Mouse (Mus musculus): Measurements from ENCODE around the gene Ptprj. TPM values are rescaled to one million over a fixed set of nuclear protein-coding genes. Genes with fewer than 3 reads are reported as not detected.
A peak's percentile ranks its signal among the peaks of the same experiment; 100 is the strongest.

Ptprj gene
- polyA plus RNA-seq, 1 experiment from 2014 or later, result 4.6 TPM

DNA sequence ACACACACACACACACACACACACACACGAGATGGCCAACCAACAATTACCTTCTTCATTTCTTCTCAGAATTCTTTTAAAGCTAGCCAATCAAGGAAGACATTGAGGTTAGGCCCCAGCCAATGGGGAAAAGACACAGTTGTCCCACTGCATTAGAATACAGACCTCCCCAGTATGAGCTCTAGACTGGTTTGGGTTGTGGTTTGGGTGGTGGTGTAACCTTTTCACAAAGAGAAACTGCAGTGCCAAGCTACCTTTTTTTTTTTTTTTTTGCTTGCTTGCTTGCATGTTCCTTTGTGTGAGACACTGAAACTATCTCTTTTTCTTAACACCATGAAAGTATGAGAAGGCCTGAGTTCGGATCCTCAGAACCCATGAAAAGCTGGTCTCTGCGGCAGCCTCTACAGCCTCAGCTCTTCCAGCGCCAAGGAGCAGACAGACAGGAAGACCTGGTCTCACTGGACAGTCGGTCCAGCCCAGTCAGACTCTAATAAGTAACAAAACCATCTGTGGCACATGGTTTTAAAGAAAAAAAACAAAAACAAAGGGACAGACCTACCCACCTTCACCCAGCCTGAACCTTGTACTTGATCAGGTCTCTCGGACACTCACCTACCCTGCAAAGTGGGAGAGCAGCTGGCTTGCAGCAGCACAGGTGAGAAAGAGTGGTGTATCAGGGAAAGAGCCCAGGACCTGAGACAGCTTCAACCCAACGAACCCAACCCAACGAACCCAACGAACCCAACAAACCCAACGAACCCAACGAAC lies 92.8 kb downstream of the Ptprj start:
- Histone ChIP-seq H3K27me3 (replicated peaks; ENCODE audit: control insufficient read depth, insufficient read depth, low read length) (no peaks in the 10 kb centered on the region), H3K4me1 (replicated peaks; ENCODE audit: control insufficient read depth, insufficient read depth, low read length) (peaks cover 6% of the 10 kb centered on the region), H3K9me3 (ENCODE audit: control insufficient read depth, low read length) (no peaks in the 10 kb centered on the region), H3K27ac (ENCODE audit: low read length) (no peak overlapping the region), H3K36me3 (ENCODE audit: control insufficient read depth, insufficient read depth) (no peaks in the 10 kb centered on the region), H3K4me3 (replicated peaks; ENCODE audit: low read length) (no peak overlapping the region), H3K4me2 (ENCODE audit: low read length) (no peak overlapping the region), H3K9ac (replicated peaks; ENCODE audit: low read depth, low read length) (no peak overlapping the region)
- 90% methylated on average over 11 of the region's 11 CpGs for WGBS
- no peak for ATAC-seq

DNA sequence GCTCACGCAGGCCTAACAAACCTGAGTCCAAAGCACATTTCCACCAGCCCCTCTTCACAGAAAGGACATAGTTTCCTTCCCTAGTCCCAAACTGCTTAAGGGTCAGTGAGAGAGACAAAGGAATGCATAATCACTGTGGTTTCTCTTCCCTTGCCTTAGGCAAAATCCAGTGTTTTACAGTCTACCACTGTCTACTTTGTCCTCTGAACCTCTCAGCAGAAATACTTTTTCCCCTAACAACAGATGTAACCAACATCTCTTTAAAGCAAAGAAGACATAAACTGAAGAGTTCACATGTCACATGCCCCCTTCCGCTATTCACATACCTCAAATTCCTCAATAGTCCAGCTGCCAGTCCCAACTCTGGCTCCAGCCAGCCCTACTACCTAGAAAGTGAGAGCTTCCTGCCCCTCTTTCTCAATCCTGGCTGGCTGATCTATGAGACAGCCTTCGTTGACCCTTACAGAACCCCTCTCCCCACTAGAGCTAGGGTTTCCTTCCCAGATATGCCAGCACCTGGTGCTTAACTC lies 94.2 kb downstream of the Ptprj start:
- Histone ChIP-seq H3K4me2 (ENCODE audit: low read length) (no peak overlapping the region), H3K9ac (replicated peaks; ENCODE audit: low read depth, low read length) (no peak overlapping the region), H3K27ac (ENCODE audit: low read length) (no peak overlapping the region), H3K27me3 (replicated peaks; ENCODE audit: control insufficient read depth, insufficient read depth, low read length) (no peaks in the 10 kb centered on the region), H3K4me3 (replicated peaks; ENCODE audit: low read length) (no peak overlapping the region), H3K36me3 (ENCODE audit: control insufficient read depth, insufficient read depth) (no peaks in the 10 kb centered on the region), H3K9me3 (ENCODE audit: control insufficient read depth, low read length) (no peaks in the 10 kb centered on the region), H3K4me1 (replicated peaks; ENCODE audit: control insufficient read depth, insufficient read depth, low read length) (peaks cover 6% of the 10 kb centered on the region)
- 86% methylated on average over 3 of the region's 3 CpGs for WGBS
- ATAC-seq, result no peak

DNA sequence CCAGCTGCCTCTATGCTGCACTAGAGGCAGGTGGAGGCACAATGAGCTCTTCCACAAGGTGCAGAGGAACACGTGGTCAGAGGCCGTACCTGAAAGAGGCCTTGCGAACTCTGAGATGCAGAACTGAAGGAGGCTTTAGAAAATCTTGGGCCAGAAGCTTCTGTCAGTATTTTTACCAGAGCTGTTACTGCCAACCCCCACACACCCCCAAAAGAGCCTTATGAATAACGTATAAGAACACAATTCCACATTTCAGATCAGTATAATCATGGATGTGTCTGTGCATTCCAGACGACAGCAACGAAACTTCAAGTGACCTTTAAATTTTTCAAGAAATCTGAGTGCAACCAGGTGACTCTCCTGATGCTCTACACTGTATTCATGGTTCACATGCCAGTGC lies 98.9 kb downstream of the Ptprj start:
- Histone ChIP-seq H3K27ac (ENCODE audit: low read length) (no peak overlapping the region), H3K4me3 (replicated peaks; ENCODE audit: low read length) (no peak overlapping the region), H3K36me3 (ENCODE audit: control insufficient read depth, insufficient read depth) (no peaks in the 10 kb centered on the region), H3K4me1 (replicated peaks; ENCODE audit: control insufficient read depth, insufficient read depth, low read length) (no peaks in the 10 kb centered on the region), H3K9ac (replicated peaks; ENCODE audit: low read depth, low read length) (no peak overlapping the region), H3K9me3 (ENCODE audit: control insufficient read depth, low read length) (no peaks in the 10 kb centered on the region), H3K27me3 (replicated peaks; ENCODE audit: control insufficient read depth, insufficient read depth, low read length) (no peaks in the 10 kb centered on the region), H3K4me2 (ENCODE audit: low read length) (no peak overlapping the region)
- WGBS, result 84% methylated on average over 6 of the region's 6 CpGs
- ATAC-seq, result no peak

DNA sequence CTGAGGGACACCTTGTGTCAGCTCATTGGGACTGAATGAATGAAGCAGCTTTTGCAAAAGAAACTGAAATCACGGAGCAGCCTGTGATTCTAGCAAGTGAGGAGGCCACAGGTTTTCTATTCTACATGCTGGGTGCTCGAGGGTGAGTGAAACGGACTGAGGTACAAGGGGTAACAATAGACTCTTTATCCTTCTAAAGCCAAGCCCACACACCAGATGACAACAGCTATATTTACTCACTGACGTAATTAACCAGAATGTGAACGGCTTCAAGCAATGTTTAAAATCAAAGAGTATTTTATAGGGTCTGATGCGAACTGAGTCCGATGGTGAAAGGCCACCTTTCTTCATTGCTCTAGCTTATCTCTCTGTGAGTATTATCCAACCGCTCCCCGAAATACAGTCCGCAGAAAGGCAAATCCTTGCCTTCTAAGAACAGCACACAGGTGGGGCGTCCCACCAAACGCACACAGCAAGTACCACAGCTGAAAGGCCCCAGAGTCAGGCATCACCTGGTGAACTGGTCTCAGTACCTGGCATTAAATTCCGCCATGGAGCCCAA lies 99.6 kb downstream of the Ptprj start:
- Histone ChIP-seq H3K27ac (ENCODE audit: low read length) (no peak overlapping the region), H3K36me3 (ENCODE audit: control insufficient read depth, insufficient read depth) (no peaks in the 10 kb centered on the region), H3K9ac (replicated peaks; ENCODE audit: low read depth, low read length) (no peak overlapping the region), H3K4me1 (replicated peaks; ENCODE audit: control insufficient read depth, insufficient read depth, low read length) (no peaks in the 10 kb centered on the region), H3K4me3 (replicated peaks; ENCODE audit: low read length) (no peak overlapping the region), H3K27me3 (replicated peaks; ENCODE audit: control insufficient read depth, insufficient read depth, low read length) (no peaks in the 10 kb centered on the region), H3K9me3 (ENCODE audit: control insufficient read depth, low read length) (no peaks in the 10 kb centered on the region), H3K4me2 (ENCODE audit: low read length) (no peak overlapping the region)
- ATAC-seq, result no peak
- WGBS, result 63% methylated on average over 13 of the region's 13 CpGs

DNA sequence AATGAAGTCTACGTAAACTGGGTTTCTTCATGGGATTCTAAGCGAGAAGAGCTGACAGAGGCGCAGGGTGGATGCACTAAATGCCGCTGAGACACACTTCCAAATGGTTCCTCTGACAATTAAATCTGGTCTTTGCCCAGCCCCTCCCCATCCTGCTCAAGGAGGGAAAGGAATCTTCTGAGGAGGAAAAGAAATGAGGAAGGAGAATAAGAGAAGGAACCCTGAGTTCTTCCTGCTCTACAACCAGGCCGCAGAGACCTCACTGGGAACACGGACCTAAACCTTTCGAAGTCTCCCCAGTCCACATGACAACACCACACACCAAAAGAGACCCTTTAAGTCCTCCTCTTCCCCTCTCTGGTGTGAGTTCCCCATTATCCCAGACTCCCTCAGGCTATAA lies 101.9 kb downstream of the Ptprj start:
- no peaks in the 10 kb centered on the region for H3K9me3 ChIP-seq (ENCODE audit: control insufficient read depth, low read length)
- 92% methylated on average over 7 of the region's 7 CpGs for WGBS
- no peak for ATAC-seq

DNA sequence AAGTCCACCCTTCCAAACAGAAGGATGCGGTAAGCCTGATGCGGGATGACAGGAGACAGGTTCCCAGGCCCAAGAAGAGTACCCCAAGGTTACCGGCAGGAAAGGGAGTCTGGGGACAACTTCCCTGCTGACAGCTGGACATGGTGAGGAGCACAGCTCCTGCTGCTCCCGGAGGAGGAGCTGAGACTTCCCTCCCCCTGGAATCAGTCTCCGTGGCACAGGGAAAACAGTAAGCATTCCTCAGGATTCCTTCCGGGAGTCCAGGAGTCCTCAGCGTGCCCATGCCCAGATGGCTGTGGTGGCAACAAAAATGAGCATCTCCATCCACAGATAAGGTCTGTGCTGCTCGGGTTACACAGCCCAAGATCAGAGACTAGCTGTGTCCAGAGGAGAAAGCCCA lies 102.8 kb downstream of the Ptprj start:
- Histone ChIP-seq H3K4me3 (replicated peaks; ENCODE audit: low read length) (no peak overlapping the region), H3K27me3 (replicated peaks; ENCODE audit: control insufficient read depth, insufficient read depth, low read length) (no peaks in the 10 kb centered on the region), H3K36me3 (ENCODE audit: control insufficient read depth, insufficient read depth) (no peaks in the 10 kb centered on the region), H3K4me2 (ENCODE audit: low read length) (no peak overlapping the region), H3K4me1 (replicated peaks; ENCODE audit: control insufficient read depth, insufficient read depth, low read length) (peaks cover 6% of the 10 kb centered on the region), H3K9ac (replicated peaks; ENCODE audit: low read depth, low read length) (no peak overlapping the region), H3K27ac (ENCODE audit: low read length) (no peak overlapping the region), H3K9me3 (ENCODE audit: control insufficient read depth, low read length) (no peaks in the 10 kb centered on the region)
- ATAC-seq, result no peak
- WGBS, result 38% methylated on average over 8 of the region's 8 CpGs

More for the DNA sequence above, 101.9 kb downstream of the Ptprj start:
- no peaks in the 10 kb centered on the region for H3K27me3 ChIP-seq (replicated peaks; ENCODE audit: control insufficient read depth, insufficient read depth, low read length)
- no peak overlapping the region for H3K4me2 ChIP-seq (ENCODE audit: low read length)
- peaks cover 6% of the 10 kb centered on the region for H3K4me1 ChIP-seq (replicated peaks; ENCODE audit: control insufficient read depth, insufficient read depth, low read length)
- H3K36me3 ChIP-seq (ENCODE audit: control insufficient read depth, insufficient read depth), result no peaks in the 10 kb centered on the region
- H3K27ac ChIP-seq (ENCODE audit: low read length), result no peak overlapping the region
- no peak overlapping the region for H3K4me3 ChIP-seq (replicated peaks; ENCODE audit: low read length)
- no peak overlapping the region for H3K9ac ChIP-seq (replicated peaks; ENCODE audit: low read depth, low read length)

DNA sequence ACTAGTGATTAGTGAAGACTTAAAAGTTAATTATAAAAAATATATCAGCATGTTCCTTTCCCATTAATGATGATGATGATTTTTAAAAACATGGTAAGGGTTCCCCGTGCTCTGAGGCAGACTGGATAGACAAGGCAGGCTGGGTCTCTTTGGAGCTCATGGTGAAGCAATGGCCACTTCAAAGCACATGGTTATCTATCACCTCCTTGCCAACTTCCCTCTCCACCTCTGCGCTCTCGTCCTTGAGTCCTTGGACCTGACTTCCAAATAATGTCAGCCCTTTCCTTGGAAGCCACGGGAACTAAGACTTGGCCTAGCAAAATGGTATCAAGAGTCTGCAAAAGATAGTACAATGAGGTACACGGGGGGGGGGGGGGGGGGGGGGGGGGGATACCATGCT lies 103.7 kb downstream of the Ptprj start:
- WGBS, result 84% methylated on average over 4 of the region's 5 CpGs
- ATAC-seq, result no peak

DNA sequence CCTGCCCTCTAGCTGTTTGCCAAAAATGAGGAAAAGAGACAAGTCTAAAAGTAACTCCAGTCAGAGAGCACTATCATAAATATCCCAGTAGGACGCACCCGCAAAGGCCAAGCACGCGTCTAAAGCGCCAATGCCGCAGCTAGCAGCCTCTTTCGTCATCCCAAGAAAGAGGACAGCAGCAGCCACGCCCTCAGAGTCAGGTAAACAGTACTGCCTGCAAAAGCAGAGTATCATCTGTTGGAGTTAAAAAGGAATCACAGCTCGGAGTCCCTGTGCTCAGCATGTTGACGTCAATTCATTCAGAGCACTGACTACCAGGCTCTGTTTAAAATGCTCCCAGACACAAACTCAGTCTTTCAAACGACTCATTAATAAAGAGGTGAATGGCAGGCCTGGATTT lies 104.1 kb downstream of the Ptprj start:
- no peak for ATAC-seq
- H3K27me3 ChIP-seq (replicated peaks; ENCODE audit: control insufficient read depth, insufficient read depth, low read length), result no peaks in the 10 kb centered on the region
- H3K4me3 ChIP-seq (replicated peaks; ENCODE audit: low read length), result no peak overlapping the region
- no peaks in the 10 kb centered on the region for H3K36me3 ChIP-seq (ENCODE audit: control insufficient read depth, insufficient read depth)
- WGBS, result 82% methylated on average over 11 of the region's 11 CpGs
- H3K4me1 ChIP-seq (replicated peaks; ENCODE audit: control insufficient read depth, insufficient read depth, low read length), result peaks cover 6% of the 10 kb centered on the region
- no peaks in the 10 kb centered on the region for H3K9me3 ChIP-seq (ENCODE audit: control insufficient read depth, low read length)
- H3K4me2 ChIP-seq (ENCODE audit: low read length), result no peak overlapping the region
- H3K27ac ChIP-seq (ENCODE audit: low read length), result no peak overlapping the region
- H3K9ac ChIP-seq (replicated peaks; ENCODE audit: low read depth, low read length), result no peak overlapping the region

More for the DNA sequence above, 103.7 kb downstream of the Ptprj start:
- peaks cover 6% of the 10 kb centered on the region for H3K4me1 ChIP-seq (replicated peaks; ENCODE audit: control insufficient read depth, insufficient read depth, low read length)
- no peaks in the 10 kb centered on the region for H3K27me3 ChIP-seq (replicated peaks; ENCODE audit: control insufficient read depth, insufficient read depth, low read length)
- H3K27ac ChIP-seq (ENCODE audit: low read length), result no peak overlapping the region
- no peak overlapping the region for H3K4me2 ChIP-seq (ENCODE audit: low read length)
- no peaks in the 10 kb centered on the region for H3K36me3 ChIP-seq (ENCODE audit: control insufficient read depth, insufficient read depth)
- H3K4me3 ChIP-seq (replicated peaks; ENCODE audit: low read length), result no peak overlapping the region
- H3K9me3 ChIP-seq (ENCODE audit: control insufficient read depth, low read length), result no peaks in the 10 kb centered on the region
- H3K9ac ChIP-seq (replicated peaks; ENCODE audit: low read depth, low read length), result no peak overlapping the region

DNA sequence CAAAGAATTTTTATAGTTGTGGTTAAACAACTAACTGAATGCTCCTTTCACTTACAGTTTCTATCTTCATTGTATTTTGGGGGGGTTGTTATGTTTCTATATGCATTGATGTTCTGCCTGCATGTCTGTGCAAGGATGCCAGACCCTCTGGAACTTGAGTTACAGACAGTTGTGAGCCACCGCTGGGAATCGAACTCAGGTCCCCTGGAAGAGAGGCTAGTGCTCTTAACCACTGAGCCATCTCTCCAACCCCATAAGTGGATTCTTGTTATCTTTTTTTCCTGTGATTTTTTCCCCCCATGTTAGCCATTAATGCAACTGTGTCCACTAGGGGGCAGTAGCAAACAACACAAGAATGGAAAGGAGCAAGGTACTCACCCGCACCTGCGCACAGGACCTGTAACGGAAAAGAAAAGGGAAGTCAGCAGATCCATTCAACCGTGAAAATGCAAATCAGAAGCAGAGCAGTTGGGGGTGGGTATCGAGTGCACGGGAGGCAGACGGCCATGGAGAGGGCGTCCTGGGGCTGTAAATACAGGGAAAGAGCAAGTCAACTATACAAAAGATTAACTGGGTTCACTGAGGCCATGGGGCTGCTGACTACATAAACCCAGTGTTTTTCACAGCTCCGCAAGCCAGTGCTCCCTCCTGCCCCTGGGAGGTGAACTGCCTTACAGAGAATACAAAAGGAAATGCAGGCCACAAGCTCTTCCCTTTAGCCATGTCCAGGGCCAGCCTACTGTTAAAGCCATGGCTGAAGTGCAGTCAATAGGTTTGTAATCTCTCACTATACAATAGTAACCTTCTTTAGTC lies 105.6 kb downstream of the Ptprj start:
- H3K4me3 ChIP-seq (replicated peaks; ENCODE audit: low read length), result peak overlapping the region; percentile 41
- H3K9me3 ChIP-seq (ENCODE audit: control insufficient read depth, low read length), result no peaks in the 10 kb centered on the region
- H3K27me3 ChIP-seq (replicated peaks; ENCODE audit: control insufficient read depth, insufficient read depth, low read length), result no peaks in the 10 kb centered on the region
- peak; percentile 91 for ATAC-seq
- no peaks in the 10 kb centered on the region for H3K36me3 ChIP-seq (ENCODE audit: control insufficient read depth, insufficient read depth)
- H3K9ac ChIP-seq (replicated peaks; ENCODE audit: low read depth, low read length), result peak overlapping the region; percentile 53
- peak overlapping the region; percentile 63 for H3K4me2 ChIP-seq (ENCODE audit: low read length)
- H3K4me1 ChIP-seq (replicated peaks; ENCODE audit: control insufficient read depth, insufficient read depth, low read length), result peaks cover 6% of the 10 kb centered on the region
- 1% methylated on average over 11 of the region's 11 CpGs for WGBS
- peak overlapping the region; percentile 65 for H3K27ac ChIP-seq (ENCODE audit: low read length)

Measured in forebrain, embryonic 16.5 days (tissue).